Mouse (Mus musculus) telencephalon, adult 2 months (tissue): ENCODE results near the gene Sel1l3.

Source experiments
- DNase-seq: peaks from one replicate; pipeline ENCODE4 v3.0.0-alpha.2; 2011; ENCODE audit warnings: low read depth, low spot score

Sel1l3 gene

DNA sequence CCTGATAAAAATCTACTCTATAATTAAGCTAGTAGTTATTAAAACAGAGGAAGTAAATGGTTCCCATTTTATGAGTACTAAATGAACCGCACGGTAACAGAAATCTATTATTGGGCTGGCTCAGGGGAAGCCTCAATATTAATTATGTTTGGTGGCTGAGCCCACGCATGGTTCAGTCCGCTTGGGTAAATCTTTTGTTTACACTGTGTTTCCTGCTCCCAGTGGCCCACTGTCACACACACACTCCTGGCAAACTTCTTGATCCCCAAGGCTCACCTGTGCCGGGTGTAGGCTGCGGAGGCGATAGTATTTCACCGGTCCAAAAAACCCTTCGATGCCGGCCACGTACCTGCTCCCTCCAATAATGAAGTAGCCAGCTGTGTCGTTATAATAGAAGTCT, 39.3 kb downstream of the Sel1l3 start:
- no peak for DNase-seq

DNA sequence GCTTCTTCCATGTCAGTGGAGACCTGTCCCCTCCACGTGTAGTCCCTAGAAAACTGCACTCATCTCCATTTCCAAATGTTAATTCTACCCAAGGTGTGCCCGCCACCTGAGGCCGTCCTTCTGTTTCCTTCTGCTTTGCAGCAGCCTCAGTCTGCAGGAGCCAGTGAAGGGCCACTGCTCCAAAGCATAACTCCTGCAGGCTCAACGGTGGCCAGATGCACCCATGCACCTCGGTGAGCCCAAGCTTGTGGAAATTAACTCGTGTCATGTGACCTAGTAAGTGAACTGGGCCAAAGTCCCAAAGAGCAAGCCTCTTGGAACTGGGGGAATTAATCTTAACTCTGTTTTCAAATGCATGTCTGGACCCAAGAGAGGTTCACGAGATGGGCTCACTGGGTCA, 40.8 kb downstream of the Sel1l3 start:
- DNase-seq: no peak

DNA sequence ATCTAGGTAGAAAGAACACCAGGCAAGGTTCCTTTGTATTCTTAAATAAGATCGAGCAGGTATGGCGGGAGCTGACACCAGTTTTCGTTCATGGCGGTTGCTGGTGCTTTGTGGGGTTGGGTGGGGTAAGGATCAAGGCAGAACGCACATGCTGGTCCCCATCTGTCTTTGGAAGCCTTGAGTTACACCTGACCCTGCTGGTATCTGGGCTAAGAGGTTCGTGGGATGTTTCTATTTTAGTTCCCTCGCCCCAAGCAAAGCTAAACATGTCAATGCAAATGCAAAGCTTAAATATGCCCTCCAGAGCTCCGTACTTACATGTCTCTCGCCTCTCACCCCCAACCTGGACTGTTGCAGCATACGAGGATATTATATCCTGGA, 41.5 kb downstream of the Sel1l3 start:
- DNase-seq: no peak

DNA sequence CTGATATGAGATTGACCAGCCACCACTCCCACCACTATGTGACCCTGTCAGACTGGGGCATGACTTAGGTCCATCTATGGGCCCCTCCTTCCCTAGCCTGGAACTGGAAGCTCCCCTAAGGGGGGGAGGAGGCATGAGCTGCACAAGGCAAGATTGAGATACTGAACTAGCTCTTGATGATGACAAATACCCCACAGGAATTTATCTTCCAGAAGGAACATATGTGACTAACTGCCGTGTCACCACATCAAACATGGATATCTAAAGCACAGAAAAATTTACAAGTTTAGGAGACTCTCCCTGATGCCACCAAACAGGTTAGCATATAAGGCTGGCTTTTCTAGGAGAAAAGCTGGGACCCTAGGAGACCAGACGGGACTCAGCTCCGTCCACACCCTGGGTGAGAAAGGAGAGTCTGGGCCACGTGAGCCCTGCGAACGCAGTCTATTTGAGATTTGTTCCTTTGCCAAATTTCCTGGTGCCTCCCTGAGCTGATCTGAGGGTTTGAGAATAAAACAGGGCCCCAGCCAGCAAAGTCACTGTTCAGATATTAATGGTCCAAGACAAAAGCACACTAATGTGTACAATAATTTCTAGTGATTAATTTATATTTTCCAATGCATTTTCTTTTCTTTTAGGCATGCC, 42.0 kb downstream of the Sel1l3 start:
- no peak for DNase-seq

DNA sequence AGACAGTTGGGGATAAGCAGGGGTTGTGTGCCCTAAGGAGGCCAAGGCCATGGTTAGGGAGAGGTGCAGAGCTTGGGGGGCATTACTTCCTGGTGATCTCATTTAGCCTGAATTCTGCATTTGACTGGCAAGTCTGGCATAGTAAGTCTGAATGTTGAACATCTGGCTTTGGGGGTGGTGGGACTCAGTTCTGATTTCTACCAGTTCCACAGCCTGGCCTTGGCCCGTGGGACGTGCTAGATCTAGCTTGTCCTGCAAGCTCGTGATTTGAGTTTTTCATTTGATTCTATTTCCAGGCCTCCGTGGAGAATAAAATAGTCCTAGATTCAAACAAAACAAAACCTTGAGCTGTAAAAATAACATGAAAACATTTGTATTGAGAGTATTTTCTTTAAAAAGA, 46.2 kb downstream of the Sel1l3 start:
- peak; percentile 63 for DNase-seq

DNA sequence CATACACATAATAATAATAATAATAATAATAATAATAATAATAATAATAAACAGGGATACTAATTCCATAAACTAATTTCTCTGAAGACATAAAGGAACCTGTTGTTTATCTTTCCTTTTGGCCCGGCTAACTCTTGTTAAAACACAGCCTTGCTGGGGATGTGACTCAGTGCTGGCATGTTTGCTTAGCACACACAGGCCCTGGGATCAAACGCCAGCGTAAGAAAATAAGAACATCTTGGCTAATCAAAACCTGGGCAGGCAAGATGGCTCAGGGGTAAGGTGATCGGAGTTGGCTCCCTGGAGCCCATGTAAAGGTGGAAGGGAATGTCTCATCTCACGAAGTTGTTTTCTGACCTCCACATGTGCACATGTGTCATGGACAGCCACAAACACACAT, 48.1 kb downstream of the Sel1l3 start:
- no peak for DNase-seq

DNA sequence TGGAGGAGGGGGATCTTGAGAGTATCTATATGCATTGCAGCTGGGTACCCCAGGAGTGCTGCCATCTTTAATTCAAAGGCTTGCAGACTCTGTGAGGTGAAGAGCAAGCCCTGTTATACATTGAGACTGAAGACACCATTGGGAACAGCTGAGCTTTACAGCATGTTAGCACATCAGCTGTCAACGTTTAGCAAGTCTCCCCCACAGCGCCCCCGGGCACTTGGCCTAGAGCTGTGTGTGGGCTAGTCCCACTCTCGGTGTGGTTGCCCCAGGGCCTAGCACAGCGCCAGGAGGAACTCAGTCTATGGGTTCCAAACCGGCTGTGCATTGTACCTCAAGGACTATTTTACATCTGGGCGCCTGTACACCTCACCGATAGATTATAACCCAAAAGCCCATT, 51.3 kb downstream of the Sel1l3 start:
- peak; percentile 75 for DNase-seq

DNA sequence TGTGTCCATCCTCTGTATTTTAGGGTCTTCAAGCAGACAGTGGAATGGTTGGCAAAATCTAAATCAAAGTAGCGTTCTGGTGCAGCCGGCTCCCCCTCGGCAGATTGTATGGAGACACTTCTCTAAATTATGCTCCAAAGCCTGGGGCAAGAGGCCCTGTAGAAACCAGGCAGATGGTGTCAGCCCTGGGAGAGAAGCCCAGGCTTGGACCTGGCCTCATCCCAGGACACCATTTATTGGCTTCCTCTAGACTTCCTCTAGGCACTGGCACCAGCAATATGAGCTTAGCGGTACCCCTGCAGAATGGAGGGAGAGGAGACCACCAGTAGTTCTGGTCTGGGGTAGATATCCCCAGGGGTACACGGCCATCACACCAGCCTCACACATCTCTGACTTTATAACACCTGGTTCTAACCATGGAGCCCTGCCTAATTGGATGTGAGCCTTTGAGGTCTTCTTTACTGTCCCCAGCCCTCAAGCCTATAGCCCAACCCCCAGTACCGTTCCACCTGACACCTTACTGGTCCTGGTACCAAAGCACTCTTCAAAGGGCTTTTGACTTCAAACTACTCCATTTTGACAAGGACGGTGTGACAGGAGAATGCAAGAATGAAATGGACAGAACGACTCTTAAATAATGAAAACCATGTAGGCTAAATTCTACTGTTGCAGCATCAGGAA, 52.1 kb downstream of the Sel1l3 start:
- no peak for DNase-seq

DNA sequence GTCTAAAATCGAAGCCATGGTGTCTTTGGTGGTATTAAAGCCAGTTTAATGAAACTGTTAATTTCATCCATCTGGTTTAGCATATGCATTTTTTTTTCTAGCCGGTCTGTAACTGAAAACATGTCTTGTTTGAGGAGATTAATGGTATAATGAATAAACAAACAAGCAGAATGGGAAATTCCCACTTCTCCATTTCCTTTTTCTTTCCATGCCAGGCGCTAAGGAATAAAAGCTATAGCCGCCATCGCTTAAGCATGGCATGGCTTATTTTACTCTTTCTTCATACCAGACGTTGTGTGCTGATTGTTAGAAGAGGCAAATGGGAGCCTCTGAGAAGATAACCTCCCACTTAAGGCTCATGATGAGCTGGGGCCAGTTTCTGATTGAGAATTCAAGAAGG, 53.5 kb downstream of the Sel1l3 start:
- DNase-seq: no peak

DNA sequence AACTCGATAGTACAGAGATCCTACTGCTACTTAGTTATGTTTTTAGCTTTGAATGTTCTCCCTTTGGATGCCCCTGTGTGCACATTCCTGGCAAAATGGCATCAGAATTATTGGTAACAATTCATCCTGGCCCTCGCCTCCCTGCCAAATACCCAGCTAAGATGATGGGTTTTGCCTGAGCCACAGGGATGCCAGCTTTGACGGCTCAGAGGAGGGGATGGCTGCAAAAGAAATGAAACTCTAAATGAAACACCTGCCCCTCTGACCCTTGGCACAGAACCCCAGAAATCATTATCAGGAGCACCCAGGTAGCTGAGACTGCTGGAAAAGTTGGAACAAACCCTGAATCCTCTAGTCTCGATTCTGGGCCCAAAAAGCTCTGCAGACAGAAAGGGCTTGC, 54.1 kb downstream of the Sel1l3 start:
- DNase-seq: no peak

DNA sequence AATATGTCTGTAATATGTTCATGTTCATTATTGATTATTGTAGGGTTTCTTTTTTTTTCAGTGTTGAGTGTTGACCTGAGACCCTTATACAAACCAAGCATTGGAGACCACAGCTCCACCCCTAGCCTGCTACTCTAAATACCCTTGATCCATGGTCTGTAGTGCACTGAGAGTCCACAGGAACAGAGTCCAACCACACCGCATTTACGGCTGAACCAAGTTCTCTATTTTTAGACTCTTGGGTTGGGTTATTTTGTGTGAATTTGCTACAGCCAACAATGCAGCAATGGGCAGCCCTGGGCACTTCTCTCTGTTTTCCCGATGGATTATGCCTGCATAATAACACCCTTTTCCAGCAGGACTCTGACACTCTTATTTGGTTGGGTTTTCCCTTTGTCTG, 54.6 kb downstream of the Sel1l3 start:
- no peak for DNase-seq

DNA sequence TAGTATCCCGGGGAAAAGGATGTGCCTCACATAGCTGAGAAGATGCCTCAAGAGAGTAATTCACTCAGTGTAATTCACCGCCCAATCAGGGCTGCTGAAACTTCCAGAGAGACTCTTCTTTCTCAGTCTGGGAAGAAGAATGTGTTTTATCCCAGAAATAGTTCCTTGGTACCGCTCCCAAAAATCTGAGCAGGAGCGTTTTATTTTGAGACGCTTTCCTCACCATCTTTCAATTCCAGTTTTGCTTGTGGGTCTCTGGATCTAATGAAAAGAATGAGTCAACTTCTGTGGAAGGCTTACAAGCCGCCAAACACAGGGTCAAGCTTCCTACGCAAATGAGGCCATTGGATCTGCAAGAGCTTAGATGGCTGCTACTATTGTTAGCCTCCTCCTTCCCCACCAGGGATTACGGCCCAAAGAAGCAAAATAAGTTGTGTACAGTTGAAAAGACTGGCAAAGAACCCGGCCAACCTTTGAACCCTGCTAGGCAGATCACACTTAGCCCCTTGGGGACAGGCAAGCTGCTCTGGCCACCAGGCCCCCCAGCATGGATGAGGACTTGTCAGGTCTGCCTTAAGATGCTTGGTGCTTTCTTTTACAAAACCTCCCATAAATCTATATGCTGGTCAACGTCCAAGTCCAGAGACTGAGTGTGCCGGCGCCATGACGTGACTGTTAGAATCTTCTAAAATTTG, 57.6 kb downstream of the Sel1l3 start:
- DNase-seq: peak; percentile 92

DNA sequence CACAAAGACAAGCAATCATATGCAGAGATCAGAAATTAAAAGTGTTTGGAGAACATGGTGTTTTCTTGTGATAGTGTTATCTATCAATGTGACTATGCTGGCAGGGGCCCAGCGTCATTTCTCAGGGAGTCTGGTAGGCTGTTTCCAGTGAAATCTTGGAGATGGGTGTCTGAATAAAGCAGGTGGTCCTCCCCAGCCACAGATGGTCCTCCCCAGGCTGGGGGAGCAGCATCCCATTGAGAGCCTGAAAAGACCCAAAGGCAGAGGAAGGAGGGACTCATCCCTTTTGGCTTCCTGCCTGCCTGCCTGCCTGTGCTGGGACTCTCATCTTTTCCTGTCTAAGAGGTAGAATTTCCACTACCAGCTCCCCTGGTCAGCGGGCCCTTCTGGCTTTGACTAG, 59.2 kb downstream of the Sel1l3 start:
- no peak for DNase-seq

DNA sequence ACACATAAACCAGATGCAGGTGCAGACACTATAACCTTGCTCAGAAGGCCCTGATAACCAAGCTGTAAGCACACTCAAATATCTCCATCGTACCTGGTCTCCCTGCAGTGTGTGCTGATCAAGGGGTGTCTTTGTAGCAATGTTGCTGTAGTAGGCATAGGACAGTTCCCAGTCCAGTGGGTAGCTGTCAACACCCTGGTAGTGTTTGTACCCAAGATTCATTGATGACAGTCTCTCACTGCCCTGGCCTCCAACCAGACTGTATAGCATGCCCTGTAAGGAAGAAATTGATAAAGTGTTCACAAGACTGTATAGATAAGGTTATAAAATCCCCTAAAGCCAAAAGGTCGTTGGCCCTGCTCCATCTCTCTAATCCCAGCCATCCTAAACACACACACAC, 59.6 kb downstream of the Sel1l3 start:
- no peak for DNase-seq

DNA sequence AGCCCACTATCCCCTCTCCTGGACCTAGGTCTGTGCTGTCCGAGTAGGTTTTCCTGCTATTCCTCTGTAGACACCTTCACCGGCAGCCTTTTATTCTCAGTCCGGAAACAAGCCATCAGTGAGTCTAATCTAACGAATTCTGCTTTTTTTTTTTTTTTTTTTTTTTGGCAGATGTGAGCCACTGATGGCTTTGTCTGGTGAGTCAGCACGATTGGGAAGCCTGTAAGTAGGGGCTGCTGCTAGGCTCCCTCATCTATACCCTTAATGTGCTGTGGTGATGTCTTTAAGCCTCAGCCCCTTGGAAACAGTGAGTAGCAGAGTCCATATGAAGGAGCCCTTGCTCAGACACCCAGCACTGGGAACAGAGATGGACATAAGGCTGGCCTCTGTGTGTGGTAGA, 60.6 kb downstream of the Sel1l3 start:
- DNase-seq: no peak

DNA sequence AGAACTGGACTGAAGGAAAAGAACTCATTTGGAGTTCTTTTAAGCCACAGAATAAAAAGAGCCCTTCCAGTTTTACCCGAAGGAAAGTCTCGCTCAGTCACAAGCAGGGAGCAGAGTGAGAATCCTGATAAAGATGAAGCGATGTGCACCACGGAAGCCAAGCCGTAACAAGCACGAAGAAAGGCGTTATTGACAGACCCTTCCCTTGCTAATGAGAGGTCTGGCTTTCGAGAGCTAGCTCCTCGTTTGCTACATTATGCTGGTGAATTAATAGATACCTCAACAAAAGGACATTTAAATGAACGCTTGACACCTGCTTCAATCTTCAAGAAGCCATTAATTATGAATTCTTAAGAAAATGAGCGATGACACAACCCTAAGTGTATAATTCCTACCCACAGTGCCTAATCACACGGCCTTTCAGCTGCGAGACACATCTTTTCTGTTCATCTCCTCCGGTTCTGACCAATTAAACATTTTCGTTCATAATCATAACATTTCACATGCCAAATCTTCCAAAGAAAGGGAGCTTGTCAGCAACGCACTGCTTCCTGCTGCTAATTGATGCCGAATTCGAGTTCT, 62.3 kb downstream of the Sel1l3 start:
- no peak for DNase-seq

DNA sequence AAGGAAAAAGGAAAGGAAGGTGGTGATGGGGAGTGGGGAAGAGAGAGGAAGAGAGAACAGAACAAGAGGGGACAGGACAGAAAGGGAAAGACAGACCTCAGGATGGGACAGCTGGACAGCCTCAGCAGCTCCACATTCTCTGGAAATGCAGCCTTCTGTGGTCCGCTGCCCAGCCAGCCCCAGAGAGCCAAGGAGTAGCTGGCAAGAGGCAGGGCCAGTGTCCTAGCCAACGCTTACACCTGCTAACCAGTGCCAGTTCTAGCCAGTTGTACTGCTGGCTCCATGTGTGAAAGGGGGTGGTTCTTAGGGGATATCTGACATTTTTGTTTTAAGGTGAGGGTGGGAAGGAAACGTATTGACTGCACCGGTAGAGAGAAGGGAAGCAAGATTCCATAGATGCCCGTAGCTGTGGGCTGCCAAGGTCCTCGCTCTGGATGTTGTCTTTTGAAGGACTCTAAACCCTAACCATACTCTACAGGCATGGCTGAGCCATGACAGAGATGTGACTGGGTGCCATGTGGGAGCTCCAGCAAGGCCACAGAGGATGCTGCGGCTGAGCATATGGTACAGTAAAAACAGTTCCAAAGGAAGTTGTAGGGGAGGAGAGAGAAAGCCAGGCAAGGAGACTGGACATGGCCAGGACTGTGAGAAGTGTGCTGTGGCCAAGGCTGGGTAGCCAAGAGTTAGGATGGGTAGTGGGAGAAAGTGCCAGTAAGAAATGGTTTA, 64.6 kb downstream of the Sel1l3 start:
- DNase-seq: no peak

DNA sequence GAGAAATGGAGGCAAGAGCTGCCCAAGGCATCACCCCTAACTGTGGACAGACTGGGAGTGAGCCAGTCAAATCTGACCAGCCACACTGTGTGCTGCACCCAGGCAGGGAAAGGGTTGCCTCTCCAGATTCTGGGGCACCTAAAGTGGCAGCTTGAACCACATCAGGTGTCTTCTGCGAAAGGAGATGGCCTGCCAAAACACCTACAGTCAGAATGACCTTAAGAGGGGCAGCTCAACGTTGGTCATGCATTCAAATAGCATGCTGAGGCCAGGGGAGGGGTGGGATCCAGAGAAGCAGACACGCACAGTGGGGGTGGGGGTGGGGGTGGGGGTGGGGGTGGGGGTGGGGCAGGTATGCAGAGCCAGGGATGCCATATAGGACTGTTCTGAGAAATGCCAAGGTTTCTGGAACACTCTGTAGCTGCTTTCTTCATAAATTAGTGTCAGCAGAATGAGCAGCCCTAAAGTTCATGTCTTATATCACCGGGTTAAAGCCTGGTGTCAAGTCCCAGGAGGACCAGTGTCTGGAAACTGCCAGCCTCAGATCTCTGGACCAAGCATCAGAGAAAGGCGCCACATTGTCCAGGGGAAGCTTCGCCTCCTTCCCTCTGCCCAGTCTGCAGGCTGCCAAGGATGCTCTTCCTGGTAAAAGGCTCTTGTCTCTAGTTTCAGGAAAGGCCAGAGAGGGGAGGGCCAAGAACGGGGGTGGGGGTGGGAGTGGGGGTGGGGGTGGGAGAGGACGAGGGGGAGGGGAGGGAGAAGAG, 65.4 kb downstream of the Sel1l3 start:
- DNase-seq: no peak

DNA sequence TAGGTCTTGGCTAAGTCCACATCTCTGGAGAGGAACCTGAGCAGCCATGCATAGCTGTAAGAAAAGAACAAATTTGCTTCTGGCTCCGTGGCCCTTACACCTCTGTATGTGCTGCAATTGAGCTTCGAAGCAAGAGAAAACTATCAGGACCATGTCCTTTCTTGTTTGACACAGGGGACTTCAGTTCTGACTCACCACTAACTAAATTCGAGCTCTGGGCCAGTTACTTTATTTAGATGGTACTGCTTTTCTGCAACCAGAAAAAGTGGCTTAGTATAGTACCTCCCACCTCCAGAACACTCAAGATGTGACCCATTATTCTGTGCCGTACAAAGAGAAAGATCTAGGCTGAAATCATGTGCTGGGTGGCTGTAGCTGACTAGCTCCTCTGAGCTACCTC, 66.3 kb downstream of the Sel1l3 start:
- DNase-seq: peak; percentile 76

DNA sequence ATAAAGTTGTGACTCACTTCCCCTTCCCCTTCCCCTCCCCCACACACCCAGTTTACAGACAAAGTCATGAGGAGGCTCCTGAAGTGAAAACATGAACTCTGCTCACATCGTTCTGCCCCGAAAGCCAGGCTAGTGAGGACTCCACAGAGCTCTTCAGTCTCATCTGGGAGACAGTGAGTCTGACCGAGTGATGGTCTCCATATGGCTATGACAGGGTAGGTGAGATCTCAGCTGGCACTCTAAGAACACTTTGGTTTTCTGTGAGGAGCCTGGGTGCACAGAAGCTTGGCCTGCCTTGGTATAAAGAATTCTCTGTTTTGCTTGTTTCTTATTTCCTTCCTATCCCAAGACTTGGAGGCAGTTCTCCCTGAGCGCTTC, 67.1 kb downstream of the Sel1l3 start:
- no peak for DNase-seq

DNA sequence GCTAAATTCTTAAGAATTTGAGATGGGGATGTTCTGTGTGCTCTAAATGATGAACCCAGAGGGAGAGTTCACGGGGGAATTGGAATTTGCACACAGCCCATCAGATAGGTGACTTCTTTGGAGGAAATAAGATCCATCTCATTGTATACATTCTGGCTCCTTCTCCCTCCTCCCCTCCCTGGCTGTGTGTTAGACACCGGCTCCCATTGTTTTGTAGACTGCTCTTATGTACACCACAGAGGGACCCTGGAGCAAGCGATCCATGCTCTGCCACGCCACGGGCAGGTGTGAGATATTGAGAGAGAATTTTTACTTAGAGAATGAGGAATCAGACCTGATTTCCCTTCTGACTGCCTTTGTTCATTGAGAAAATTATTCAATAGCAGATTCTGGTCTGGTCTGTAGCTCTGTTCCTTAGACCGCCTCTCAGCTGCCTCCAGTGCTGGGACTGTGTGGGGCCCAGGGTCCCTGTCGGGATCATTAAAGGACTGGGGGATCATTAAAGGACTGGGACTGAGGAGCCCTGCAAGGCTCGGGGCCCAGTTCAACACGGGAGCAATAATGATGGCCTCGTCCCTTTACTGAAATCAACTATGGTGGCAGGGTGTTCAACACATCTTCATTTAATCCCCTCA, 67.6 kb downstream of the Sel1l3 start:
- DNase-seq: no peak
